Mouse (Mus musculus): ENCODE data around the gene Klc1.
"Not testable (repeated sequence)": the region's sequence is repeated elsewhere in the genome, so short reads cannot be mapped to it uniquely, and the experiment has no call there.

The Klc1 gene

DNA sequence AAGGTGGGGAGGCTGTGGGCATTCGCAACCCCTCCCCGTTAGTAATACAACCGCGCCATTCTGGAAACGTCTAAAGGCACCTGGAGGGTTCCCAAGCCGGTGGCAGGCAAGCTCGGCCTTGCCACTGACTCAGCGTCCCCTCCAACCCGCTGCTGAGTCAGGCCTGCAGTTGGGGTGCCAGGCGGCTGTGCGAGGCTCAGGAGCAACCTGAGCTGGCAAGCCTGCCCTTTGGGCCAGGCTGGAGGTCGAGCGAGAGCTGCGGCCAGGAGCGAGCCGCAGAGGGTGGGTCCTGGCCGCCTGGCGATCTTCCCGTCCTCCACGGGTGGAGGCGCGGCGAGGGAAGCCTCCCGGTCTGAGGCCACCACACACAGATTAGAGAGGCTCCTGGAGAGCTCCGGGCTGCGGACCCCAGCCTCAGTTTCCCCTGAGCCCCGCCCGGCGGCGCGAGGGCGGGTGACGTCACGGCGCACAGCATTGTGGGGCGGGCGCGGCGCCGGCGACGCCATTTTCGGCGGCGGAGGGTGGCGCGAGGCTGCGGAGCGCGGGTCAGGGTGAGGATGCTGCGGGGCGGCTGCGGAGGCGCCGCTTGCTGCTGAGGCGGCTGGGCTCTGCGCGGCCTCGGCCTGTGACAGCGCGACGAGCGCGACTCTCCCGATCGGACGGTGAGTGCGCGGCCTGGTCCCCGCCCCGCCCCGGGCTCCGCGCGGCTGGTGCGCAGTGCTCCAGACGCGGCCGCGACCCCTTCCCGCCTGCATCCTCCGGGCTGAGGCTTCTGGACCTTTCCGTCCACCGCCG is at the start of gene Klc1:
TSS of gene Klc1 (plus strand) at position 469 of the 795 bp plus-strand sequence.
- peak; percentile 89 for DNase-seq

DNA sequence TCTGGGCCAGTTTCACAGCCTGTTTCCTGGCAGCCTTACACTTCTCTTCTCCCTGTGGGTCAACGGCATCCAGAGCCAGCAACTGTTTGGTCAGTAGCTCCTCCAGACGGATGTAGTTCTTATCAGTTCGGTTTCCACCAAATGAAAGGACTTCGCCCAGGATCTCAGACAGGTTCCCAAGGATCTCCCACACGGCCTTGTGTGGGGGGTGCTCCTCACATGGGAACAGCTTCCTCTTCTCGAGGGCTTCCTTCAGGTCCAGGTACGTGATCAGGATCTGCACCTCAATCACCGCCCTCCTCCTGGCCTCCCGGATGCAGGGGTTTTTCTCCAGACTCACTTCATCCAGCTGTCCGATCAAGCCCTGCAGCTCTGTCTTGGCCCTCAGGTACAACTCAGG is 48.6 kb upstream of the Klc1 start:
- DNase-seq, result no peak

DNA sequence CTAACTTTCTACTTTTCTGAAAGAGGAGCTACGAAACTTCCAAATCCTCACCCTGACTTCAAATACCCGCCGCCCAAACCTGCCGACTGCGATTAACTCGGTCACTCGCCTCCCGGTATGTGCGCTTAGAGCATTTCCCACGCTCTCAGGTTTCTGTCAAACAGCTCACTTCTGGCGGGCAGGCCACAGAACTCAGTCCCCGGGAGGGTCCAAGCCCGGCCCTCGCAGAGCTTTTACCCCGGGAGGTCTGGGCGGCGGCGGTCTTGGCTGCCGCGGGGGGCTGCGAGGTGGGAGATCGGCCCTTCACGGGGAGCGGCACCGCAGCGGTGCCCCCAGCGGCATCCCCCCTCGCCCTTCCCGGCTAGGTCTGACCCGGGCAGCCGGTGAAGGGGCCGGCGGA is 46.2 kb upstream of the Klc1 start:
- peak; percentile 50 for DNase-seq

DNA sequence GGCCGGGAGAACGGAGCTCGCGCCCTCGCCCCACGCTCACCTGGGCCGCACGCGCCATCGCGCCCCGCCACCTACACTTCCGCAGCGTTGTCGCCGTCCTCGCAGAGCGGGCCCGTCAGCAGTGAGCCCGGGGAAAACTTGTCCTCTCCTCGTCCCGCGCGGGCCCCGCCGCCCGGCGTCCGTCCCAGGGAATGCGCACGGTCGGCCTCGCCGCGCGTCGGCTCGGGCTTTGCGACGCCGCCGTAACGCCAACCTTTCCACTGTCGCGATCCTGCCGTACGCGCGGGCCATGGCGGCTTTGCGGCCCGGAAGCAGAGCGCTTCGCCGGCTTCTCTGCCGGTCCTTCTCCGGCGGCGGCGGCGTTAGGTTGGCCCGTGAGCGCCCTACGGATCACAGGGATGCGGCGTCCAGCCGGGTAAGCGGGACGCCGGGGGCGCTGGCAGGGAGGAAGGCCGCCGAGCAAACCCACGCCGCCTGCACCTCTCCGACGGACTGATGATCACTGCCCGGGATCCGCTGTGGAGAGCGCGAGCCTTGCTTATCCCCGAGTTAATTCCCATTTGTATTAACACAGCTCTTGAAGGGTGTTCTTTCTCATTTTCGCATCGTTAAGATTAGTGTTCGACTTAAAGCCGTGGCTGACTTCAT is 45.5 kb upstream of the Klc1 start, which contains the start of the genes Bag5 and Apopt1:
TSS of gene Bag5 (minus strand) at position 254 of the 648 bp plus-strand sequence.
TSS of gene Apopt1 (plus strand) at position 258 of the 648 bp plus-strand sequence.
- peak; percentile 95 for DNase-seq

DNA sequence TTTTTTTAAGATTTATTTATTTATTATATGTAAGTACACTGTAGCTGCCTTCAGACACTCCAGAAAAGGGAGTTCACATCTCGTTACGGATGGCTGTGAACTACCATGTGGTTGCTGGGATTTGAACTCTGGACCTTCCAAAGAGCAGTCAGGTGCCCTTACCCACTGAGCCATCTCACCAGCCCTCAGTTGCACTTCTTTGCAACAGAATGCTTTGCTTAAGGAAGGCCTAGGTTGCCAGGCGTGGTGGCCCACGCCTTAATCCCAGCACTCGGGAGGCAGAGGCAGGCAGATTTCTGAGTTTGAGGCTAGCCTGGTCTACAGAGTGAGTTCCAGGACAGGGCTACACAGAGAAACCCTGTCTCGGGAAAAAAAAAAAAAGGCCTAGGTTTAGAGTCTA is 44.8 kb upstream of the Klc1 start:
- DNase-seq, result not testable (repeated sequence)

DNA sequence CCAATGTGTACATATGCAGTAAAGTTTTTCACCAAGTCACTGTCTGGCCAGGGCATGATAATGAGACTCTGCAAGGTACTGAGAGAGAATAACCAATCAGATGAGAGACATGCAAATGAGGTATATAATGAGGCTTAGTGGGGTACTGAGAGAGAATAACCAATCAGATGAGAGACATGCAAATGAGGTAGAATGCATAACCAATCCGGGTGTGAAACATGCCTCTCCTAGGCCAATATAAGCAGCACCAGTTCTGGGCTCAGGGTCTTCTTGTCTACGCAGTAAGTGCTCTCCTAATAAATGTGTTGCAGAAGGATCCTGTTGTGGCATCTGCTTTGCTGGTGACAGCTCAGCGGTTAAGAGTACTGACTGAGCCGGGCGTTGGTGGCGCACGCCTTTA is 42.1 kb upstream of the Klc1 start:
- no peak for DNase-seq

DNA sequence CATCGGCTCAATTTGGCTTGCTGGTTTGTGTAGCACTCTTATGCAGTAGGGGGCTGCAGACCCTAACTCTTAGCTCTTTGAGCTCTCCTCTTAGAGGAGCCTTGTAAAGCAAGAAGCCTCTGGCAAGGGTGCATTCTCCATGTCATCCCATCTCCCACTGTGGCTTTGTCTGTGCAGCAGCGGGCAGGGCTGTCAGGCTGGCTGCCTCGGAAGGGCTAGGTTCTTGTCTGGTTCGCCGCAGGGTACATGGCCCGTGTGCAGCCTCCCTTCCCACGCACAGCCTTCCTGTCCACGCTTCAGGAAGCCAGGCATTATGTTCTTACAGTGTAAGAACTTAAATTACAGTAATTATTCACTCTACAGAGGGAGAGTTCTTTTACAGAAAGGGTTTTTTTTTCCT is 40.0 kb upstream of the Klc1 start:
- no peak for DNase-seq

DNA sequence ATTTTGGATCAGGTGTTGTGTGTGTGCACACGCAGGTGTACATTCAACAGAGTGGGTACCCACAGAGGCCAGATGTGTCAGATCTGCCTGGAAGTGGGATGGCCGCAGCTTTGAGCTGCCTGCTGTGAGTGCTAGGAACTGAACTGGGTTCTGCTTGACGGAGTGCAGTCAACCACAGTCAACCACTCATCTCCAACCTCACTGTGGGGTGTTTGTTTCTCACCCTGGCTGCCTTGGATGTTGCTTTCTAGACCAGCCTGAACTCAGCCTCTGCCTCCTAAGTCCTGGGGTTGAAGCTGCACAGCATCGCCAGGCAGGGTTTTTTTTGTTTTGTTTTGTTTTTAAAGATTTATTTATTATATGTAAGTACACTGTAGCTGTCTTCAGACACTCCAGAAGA is 38.4 kb upstream of the Klc1 start:
- DNase-seq, result no peak

DNA sequence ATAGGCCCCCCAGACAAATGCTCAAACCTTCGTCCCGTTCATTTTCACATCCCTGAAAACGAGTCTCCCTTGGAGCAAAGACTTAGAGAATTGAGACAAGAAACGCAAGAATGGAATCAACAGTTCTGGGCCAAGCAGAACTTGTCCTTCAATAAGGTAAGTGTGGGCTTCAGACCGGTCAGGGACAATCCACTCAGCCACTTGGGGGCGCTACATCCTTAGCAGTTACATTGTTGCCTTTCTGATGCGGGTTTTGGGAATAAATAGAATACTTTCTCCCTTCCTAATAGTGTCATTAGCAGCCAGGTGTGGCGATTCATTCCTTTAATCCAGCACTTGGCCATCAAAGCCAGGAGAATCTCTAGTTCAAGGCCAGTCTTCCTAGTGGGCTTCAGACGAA is 36.0 kb upstream of the Klc1 start:
- peak; percentile 75 for DNase-seq

DNA sequence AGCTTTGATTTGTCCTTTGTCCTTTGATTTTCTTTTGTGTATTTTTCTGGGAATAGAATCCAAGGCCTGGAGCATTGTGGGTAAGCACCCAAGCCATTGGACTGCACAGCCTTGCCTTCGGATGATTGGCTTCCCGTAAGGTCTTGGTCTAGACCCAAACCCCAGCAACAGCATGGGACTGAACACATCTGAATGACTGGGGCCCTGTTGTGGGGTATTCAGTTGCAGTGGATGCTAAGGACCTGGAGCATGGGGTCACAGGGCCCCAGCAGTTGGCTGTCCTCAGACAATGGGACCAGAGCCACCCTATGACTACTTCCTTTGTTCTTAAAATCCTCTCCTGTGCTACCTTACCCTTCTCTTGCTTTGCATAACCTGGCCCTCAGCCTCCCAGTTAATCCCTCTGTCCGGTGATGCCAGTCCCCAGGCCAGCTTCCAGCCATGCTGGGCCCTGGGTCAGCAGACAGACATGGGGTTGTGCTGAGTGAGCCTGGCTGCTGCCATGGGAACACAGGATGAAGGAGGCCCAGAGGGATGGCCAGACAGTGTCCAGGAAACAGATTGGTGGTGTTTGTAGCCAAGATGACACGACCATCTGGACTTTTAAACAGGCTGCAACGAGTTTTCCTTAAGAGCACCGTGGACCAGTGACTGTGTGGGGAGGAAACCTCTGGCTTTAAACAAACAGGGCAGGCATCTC is 33.9 kb upstream of the Klc1 start:
- DNase-seq, result no peak

DNA sequence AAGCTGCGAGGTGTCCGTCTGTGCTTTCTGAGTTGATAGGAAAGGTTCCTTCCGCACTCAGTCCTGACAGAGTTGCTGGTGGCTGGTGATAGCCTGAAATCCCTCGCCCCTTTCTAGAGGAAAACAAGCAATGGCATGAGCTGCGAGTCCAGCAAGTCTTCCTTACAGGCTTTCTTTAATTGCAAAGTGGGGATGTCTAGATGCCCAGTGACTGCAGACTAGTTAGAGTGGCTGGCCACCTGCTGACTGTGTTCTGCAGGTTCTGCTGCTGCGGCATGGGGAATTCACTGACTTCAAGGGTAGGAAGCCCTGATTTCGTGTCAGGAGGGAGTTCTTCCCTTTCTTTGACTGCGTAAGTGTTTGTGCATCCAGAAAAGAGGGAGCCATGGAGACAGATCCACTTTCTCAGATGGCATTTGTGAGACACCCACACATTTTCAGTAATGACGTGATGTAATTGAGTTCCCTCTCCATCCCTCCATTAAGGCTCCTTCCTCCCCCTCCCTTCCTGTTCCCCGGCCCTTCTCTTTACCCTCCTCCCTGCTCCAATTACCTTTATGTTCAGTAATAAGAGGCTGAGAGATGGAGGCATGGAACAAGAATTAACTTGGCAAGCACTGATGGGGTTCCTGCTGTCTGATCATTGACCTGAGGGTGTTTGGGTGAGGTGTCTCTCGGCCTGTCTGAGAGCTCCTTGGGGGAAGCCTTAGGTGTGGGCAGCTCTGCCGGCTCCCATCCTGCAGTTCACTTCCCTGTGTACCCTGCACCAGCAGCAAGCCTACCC is 33.1 kb upstream of the Klc1 start:
- DNase-seq, result no peak

DNA sequence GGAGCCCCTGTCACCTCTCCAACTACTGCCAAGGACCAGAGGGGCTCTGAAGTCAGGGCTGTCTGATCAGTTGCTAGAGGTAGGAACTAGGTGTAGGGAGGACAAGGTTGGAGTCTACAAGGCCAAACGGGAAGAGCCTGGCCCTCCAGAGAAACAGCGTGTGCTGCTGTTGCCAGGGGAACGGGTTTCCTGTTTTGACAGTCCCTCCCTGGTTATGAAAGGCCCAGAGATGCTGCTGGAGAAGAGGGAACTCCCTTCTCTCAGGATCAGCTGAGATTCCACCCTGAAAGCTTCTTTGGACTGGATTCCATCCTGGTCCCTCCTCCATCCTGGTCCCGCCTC is 32.6 kb upstream of the Klc1 start:
- DNase-seq, result peak; percentile 53

DNA sequence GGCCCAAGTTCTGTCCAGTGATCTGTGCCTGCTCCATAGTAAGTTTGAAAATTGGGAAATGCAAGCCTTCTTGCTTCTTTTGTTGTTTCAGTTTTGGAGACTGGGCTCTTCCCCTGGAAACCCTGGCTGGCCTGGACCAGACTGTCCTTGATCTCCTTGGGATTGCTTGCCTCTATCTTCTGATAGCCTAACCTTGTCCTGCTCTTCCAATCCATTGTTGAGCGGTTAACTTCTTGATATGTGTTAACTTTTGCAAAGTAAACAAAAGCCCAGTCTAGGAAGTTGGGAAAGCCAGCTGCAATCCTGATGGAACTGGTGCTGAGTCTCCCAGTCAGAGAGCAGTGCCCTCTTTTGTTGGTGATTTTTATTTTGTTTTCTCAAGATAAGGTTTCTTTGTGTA is 30.7 kb upstream of the Klc1 start:
- no peak for DNase-seq

DNA sequence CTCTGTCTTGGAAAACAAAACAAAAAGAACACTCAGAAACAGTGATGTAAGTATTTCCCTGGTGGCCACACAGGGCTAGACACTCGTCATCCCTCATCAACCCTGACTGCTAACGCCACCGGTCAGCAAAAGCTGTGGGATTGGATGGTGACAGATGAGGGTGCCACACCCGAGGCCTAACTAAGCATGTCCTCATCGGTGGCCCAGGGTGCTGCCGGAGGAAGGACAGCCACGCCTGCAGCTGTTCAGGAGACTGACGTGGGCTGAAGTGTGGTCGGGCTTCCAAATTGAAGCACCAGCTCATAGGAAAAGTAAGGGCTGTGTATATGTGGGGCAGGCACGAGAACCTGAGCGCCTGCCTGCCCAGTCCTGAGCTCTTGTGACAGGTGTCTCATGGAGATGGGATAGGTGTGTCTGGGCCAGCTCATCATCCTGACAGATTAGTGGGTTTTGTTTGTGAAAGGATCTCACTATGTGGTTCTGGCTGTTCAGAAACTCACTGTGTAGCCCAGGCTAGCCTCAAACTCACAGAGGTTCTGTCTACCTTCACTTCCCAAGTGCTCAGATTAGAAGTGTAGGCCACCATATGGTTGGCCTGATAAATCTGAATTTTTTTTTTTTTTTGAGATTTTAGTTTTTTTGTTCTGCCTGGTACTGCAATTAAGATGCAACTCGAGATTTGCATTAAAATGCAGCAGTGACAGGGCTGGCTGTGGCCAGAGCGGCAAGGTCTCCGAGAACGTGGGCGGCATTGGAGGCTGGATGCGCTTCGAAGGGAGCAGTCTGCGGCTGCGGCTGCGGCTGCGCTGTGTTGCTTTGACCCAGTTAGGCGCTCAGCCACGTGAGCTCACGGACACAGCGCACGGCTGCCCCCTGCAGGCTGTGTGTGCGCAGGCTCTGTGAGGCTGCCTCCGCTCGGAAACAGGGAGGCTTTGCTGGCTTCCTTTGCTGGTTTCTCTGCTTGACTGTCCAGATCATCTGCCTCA is 26.5 kb upstream of the Klc1 start:
- DNase-seq, result peak; percentile 94

DNA sequence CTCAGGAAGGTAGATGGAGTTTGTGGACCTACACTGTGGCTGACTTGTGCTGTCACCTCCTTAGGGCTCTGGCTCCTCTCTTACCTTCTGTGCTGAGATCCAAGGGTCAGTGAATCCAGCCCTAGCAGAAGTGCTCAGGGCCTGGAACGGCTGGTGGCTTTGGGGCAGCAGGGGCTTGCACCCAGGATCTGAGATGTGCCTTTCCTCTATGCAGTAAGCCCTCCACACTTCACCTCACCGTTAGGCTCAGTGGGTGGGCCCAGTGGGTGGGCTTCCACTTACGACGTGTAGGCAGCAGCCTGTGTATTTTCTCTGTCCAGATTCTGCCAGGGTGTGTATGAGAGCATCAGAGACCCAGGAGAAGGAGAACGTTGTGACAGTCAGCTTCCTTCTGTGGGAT is 25.7 kb upstream of the Klc1 start:
- DNase-seq, result no peak

DNA sequence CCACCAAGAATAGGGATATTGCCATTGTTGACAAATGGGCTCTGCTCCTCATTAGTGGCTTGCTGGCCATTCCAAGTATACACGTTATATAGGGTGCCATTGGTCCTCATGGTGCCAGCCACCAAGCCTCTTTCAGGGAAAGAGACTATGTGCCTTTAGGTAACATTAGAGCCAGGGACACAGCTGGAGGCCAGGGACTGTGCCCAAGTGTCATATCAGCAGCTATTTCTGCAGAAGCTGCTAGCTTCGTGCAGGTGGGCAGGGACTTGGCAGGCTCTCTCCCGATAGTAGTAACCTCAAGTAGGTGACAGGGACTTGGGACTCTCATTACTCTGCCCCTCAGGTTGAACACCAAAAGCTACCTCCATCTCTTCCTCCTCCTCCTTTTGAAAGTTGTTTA is 23.7 kb upstream of the Klc1 start:
- no peak for DNase-seq

DNA sequence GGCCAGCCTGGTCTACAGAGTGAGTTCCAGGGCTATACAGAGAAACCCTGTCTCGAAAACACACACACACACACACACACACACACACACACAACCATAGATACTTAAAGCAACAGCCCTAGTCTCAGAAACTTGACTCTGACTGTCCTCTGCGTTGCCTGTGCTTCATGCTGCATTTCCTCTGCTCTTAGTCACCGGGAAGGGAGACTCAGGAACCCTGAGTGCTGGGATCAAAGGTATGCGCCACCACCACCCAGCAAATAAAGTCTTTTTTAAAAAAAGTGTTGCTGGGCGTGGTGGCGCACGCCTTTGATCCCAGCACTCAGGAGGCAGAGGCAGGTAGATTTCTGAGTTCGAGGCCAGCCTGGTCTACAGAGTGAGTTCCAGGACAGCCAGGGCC is 22.0 kb upstream of the Klc1 start:
- DNase-seq, result not testable (repeated sequence)

DNA sequence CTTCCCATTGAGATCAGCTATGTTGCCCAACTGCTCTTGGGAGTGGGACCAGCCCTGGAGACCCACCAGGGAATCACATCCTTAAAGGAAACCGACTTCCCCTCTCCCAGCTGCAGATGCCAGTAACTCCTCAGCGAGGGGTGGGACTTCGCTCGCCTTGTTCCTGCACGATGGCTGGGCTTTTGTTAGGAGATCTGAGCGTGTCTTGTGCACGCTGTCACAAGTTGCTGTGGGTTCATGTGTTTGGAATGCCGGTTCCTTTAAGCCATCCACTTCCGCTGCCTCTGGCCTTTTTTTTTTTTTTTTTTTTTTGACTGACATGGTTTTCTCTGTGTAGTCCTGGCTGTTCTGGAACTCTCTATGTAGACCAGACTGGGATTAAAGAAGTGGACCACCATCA is 21.3 kb upstream of the Klc1 start:
- DNase-seq, result peak; percentile 35

DNA sequence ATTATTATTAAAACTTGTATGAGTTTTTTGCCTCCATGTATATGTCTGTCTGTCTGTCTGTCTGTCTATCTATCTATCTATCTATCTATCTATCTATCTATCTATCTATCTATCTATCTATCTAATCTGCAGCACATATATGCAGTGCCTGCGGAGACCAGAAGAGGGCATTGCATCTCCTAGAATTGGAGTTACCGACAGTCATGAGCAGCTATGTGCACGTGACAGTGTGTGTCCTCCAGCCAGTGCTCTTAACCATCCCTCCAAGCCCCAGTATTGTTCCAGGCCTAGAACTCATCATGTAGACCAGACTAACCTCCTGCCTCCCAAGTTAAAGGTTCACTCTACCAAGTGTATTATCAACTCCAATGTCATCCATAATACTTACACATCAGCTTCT is 19.9 kb upstream of the Klc1 start:
- DNase-seq, result peak; percentile 85

DNA sequence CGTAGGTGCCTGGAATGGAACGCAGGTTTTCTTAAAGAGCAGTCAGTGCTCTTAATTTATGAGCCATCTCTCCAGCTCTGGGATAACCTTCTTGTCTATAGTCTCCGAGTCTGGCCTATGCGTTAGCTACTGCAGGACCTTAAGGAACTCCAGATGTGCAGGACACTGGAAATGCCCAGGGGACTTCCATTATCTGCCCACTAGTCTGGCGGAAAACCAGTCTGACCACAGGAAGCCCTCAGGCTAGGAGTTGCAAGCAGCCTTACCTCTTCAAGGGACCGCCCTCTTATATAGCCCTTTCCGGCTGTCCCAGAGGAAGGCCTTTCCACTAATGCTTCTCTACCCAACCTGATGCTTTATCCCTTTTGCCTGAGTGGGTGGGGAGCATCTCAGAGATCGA is 17.3 kb upstream of the Klc1 start:
- no peak for DNase-seq

DNA sequence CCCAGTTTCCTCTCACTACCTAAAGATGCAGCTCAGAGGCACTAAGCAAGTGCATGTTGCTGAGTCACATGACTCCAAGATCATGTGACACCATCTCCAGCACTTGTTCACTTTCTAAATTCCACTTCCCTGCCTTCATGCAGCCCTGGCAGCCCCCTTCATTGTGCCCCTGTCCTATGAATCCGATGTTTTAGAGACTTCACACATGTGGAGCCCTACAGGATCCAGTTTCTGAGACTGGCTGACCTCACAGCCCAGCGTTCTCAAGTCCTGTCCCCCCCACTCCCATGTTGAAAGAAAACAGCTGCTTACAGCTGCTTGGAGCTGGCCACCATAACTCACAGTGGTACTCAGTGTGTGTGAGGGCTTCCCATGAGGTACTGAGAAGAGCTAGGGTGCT is 15.2 kb upstream of the Klc1 start:
- DNase-seq, result peak; percentile 74

DNA sequence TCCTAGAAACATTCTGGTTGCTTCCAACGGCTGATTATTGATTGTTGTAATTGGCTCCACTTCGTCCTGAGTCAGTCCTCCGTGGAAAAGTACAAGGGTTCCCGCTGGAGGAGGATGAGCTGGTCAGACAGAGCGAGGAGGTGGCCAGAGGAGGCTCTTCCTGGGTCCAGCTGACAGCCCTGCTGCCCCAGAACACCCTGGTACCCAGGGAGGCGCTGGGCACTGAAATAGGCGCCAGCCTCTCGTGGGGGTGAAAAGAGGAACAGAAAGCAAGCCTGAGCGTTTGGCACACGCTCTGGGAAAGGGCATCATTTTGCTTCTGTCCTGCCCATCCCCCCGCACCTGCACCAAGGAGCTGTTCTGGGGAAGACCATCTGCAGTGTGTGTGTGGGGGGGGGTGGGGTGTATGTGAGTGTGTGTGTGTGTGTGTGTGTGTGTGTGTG is 14.6 kb upstream of the Klc1 start:
- peak; percentile 48 for DNase-seq
